Mouse (Mus musculus): ENCODE data around the gene Trim63.

Trim63 gene

DNA sequence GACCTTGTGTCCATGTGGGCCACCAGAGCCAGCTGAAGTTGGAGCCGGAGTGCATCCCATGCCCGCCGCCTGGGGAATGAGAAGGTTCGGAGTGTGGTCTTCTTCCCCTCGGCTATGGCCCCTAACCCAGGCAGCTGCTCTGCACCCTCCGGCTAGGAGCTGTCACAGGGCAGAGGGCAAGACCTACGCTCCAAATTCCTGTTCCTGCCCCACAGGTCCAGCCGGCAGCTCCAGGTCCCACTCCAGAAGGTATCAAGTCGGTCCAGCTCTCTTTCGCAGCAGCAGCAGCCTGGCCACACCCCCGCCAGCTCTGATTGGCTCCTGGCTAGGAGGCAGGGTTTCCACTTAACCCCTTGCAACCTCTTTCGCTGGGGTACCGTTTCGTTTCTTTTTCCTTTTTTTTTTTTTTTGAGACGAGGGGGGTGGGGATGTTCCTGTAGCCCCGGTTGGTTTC, 57.4 kb downstream of the Trim63 start:
- DNase-seq = peak; percentile 81

DNA sequence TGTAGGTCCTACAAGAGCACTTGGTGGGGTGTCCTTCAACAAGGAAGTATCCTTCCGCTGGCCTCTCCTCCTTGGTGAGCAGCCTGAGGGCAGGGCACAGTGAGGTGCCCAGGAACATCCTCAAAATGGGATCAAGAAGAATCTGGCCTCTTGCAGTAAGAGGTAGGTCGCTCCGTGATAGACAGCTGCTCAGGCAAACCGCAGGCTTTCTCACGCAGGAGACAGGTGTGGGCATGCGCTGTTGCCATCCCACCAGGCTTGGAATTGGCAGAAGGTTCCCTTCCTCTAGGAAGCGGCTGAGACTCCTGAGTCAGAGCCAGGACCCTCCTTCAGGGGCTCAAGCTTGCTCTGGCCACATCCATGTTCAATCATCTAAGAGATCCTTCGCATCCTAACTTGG, 58.4 kb downstream of the Trim63 start:
- no peak for DNase-seq

- no peak for DNase-seq
Measured at GRCm38 (mm10) chr4:134374306-134374705, 59.4 kb downstream of the Trim63 start.

- DNase-seq = no peak
Measured at GRCm38 (mm10) chr4:134378089-134378615, 63.2 kb downstream of the Trim63 start.
